Mouse (Mus musculus) small intestine, adult 2 months (tissue): ENCODE data around the gene Atp6v0e2. TPM values are rescaled to one million over a fixed set of nuclear protein-coding genes. Genes with fewer than 3 reads are reported as not detected.

Experiments used
- H3K27ac ChIP-seq: fragments of 200-500 bp; 2 replicates; pipeline ENCODE4 v1.5.1; 2012; ENCODE audit warnings: low read depth, low read length, control low read depth, inconsistent platforms; ENCODE audit not compliant: insufficient read depth
- H3K27me3 ChIP-seq: fragments of 200-500 bp; 2 replicates; pipeline ENCODE4 v1.6.1; 2012; ENCODE audit warnings: mild to moderate bottlenecking, moderate library complexity, low read length, inconsistent platforms; ENCODE audit not compliant: control insufficient read depth, insufficient read depth
- H3K36me3 ChIP-seq: fragments of 200-500 bp; 2 replicates; pipeline ENCODE4 v1.6.1; 2012; ENCODE audit warnings: mild to moderate bottlenecking, low read length, control low read depth, inconsistent platforms; ENCODE audit not compliant: control insufficient read depth, insufficient read depth
- H3K4me1 ChIP-seq: fragments of 200-500 bp; 2 replicates; pipeline ENCODE4 v1.6.1; 2012; ENCODE audit warnings: low read length, inconsistent platforms, mixed read lengths; ENCODE audit not compliant: control insufficient read depth, insufficient read depth, insufficient read length
- H3K4me3 ChIP-seq: fragments of 200-500 bp; 2 replicates; pipeline ENCODE4 v1.5.1; 2012; ENCODE audit warnings: low read depth, mild to moderate bottlenecking, control low read depth, inconsistent platforms, low read length, moderate library complexity
- CTCF ChIP-seq: fragments of 200-500 bp; IDR thresholded peaks from 2 replicates; pipeline ENCODE4 v1.5.1; 2012; ENCODE audit warnings: low read depth, mild to moderate bottlenecking, control low read depth, inconsistent platforms, low read length, moderate library complexity, mixed read lengths; ENCODE audit not compliant: insufficient replicate concordance, insufficient read length; ENCODE audit errors: extremely low read depth
- POLR2A ChIP-seq: fragments of 200-500 bp; IDR thresholded peaks from 2 replicates; pipeline ENCODE4 v1.6.1; 2012; ENCODE audit warnings: low read depth, mild to moderate bottlenecking, control low read depth, inconsistent platforms, low read length, moderate library complexity
- WGBS: fragments of 180-500 bp; shearing (Covaris S2); methylation state at CpG from one replicate; pipeline ENCODE4 v1.1.7; 2018; 5-methylcytosine and 5-hydroxymethylcytosine counted together
- polyA plus RNA-seq: library from polyadenylated mRNA; depleted of rRNA; stranded (reverse); fragments of >200 nt; gene quantifications from 2 replicates; pipeline ENCODE4 v1.2.3, GENCODE M21; 2012

Atp6v0e2 gene
- polyA plus RNA-seq, 1 experiment, result 26.3 TPM

GRCm38 (mm10) chr6:48541560-48542450 lies 4.4 kb downstream of the Atp6v0e2 start:
- 19% methylated on average over 7 of the region's 7 CpGs for WGBS
- no peak overlapping the region for H3K4me3 ChIP-seq
- no peaks in the 10 kb centered on the region for H3K36me3 ChIP-seq
- TF ChIP-seq CTCF (peak; percentile 25; the same call in 1 of the 2 replicates), POLR2A (no peak)
- peaks cover 27% of the 10 kb centered on the region for H3K4me1 ChIP-seq
- peak overlapping the region; percentile 73 for H3K27ac ChIP-seq
- no peaks in the 10 kb centered on the region for H3K27me3 ChIP-seq

- Histone ChIP-seq H3K27me3 (no peaks in the 10 kb centered on the region), H3K4me1 (peaks cover 23% of the 10 kb centered on the region), H3K36me3 (no peaks in the 10 kb centered on the region), H3K27ac (peak overlapping the region; percentile 73), H3K4me3 (no peak overlapping the region)
- TF ChIP-seq CTCF, result no peak
- TF ChIP-seq POLR2A, result no peak
- WGBS, result 65% methylated on average over 3 of the region's 3 CpGs
Measured at GRCm38 (mm10) chr6:48542631-48543030, 5.2 kb downstream of the Atp6v0e2 start.

GRCm38 (mm10) chr6:48545251-48545650 lies 7.8 kb downstream of the Atp6v0e2 start:
- Histone ChIP-seq H3K27me3 (no peaks in the 10 kb centered on the region), H3K27ac (no peak overlapping the region), H3K4me1 (peaks cover 20% of the 10 kb centered on the region), H3K36me3 (no peaks in the 10 kb centered on the region), H3K4me3 (no peak overlapping the region)
- TF ChIP-seq POLR2A, result no peak
- TF ChIP-seq CTCF, result no peak
- WGBS, result 74% methylated on average over 5 of the region's 5 CpGs

- H3K4me1 ChIP-seq, result peaks cover 17% of the 10 kb centered on the region; the same call in 1 of the 2 replicates
- H3K27me3 ChIP-seq, result no peaks in the 10 kb centered on the region
- WGBS, result 32% methylated on average over 1 of the region's 1 CpGs
- H3K36me3 ChIP-seq, result no peaks in the 10 kb centered on the region
- no peak overlapping the region for H3K27ac ChIP-seq
- no peak overlapping the region for H3K4me3 ChIP-seq
- no peak for TF ChIP-seq CTCF
Measured at GRCm38 (mm10) chr6:48546271-48546670, 8.9 kb downstream of the Atp6v0e2 start.

- H3K4me1 ChIP-seq, result peaks cover 11% of the 10 kb centered on the region; the same call in 1 of the 2 replicates
- TF ChIP-seq CTCF, result no peak
- no peak for TF ChIP-seq POLR2A
- no peak overlapping the region for H3K27ac ChIP-seq
- 57% methylated on average over 4 of the region's 4 CpGs for WGBS
- H3K4me3 ChIP-seq, result no peak overlapping the region
- H3K27me3 ChIP-seq, result no peaks in the 10 kb centered on the region
- no peaks in the 10 kb centered on the region for H3K36me3 ChIP-seq
Measured at GRCm38 (mm10) chr6:48546858-48547257, 9.4 kb downstream of the Atp6v0e2 start.

GRCm38 (mm10) chr6:48548314-48548713 lies 10.9 kb downstream of the Atp6v0e2 start:
- TF ChIP-seq CTCF (no peak), POLR2A (no peak)
- no peaks in the 10 kb centered on the region for H3K36me3 ChIP-seq
- H3K27me3 ChIP-seq, result no peaks in the 10 kb centered on the region
- H3K27ac ChIP-seq, result no peak overlapping the region
- WGBS, result 66% methylated on average over 6 of the region's 6 CpGs
- no peak overlapping the region for H3K4me3 ChIP-seq
- no peaks in the 10 kb centered on the region for H3K4me1 ChIP-seq

GRCm38 (mm10) chr6:48552918-48553317 lies 15.5 kb downstream of the Atp6v0e2 start:
- Histone ChIP-seq H3K27ac (no peak overlapping the region), H3K36me3 (no peaks in the 10 kb centered on the region), H3K4me1 (peaks cover 5% of the 10 kb centered on the region; the same call in 1 of the 2 replicates), H3K27me3 (no peaks in the 10 kb centered on the region), H3K4me3 (no peak overlapping the region)
- 61% methylated on average over 4 of the region's 4 CpGs for WGBS
- no peak for TF ChIP-seq CTCF
- TF ChIP-seq POLR2A, result no peak
